Mouse (Mus musculus) stomach, embryonic 14.5 days (tissue): ENCODE data around the gene 5430427O19Rik. TPM values are rescaled to one million over a fixed set of nuclear protein-coding genes. Genes with fewer than 3 reads are reported as not detected.

Experiments used
- polyA plus RNA-seq: library from polyadenylated mRNA; unstranded; fragments of >200 nt; fragmentation: Nextera tagmentation; extraction: Ambion mirVana; gene quantifications from 2 replicates; pipeline ENCODE4 v1.2.1, GENCODE M21; 2014

The 5430427O19Rik gene
- polyA plus RNA-seq, 1 experiment from 2014 or later: 0.20 TPM

Other genes starting within 250 kb of the 5430427O19Rik start
- gene Gk, start 93.5 kb upstream of the 5430427O19Rik start, polyA plus RNA-seq: 11.2 and 11.5 TPM in 2 replicates
- not detected in 2 replicates for gene Samt3, start 173.8 kb downstream of the 5430427O19Rik start, polyA plus RNA-seq